Mouse (Mus musculus): Measurements from ENCODE around the gene Rps16. TPM values are rescaled to one million over a fixed set of nuclear protein-coding genes. Genes with fewer than 3 reads are reported as not detected.

Rps16 gene
- total RNA-seq, 2 experiments from 2014 or later: 489 to 520 TPM

Other genes with a start within 250 kb of the Rps16 start
- gene 9530053A07Rik, start 221.2 kb upstream of the Rps16 start, total RNA-seq (2021): not detected
- gene Fbl, start 180.9 kb upstream of the Rps16 start, total RNA-seq (2021): 10 to 100 TPM; 32.2 to 35.3 TPM
- gene Dyrk1b, start 171.2 kb upstream of the Rps16 start, total RNA-seq (2021): 10 to 100 TPM; 30.5 to 32.0 TPM
- 10 to 100 TPM; 11.9 to 12.1 TPM for gene Eid2, start 82.8 kb upstream of the Rps16 start, total RNA-seq (2021)
- gene Eid2b, start 72.9 kb upstream of the Rps16 start, total RNA-seq (2021): 10 to 100 TPM; 10.1 to 10.2 TPM
- gene Selenov, start 59.5 kb upstream of the Rps16 start, total RNA-seq (2021): not detected
- gene Dll3, start 48.4 kb upstream of the Rps16 start, total RNA-seq (2021): not detected
- gene Timm50, start 38.6 kb upstream of the Rps16 start, total RNA-seq (2021): 10 to 100 TPM; 60.5 to 61.7 TPM
- 10 to 100 TPM; 52.8 to 52.9 TPM for gene Supt5, start 11.9 kb upstream of the Rps16 start, total RNA-seq (2021)
- 10 to 100 TPM; 13.1 to 20.4 TPM for gene Plekhg2, start 21.9 kb downstream of the Rps16 start, total RNA-seq (2021)
- gene Zfp36, start 29.6 kb downstream of the Rps16 start, total RNA-seq (2021): 10 to 100 TPM; 14.1 to 18.0 TPM
- 10 to 100 TPM; 18.2 to 20.9 TPM for gene Med29, start 42.1 kb downstream of the Rps16 start, total RNA-seq (2021)
- 10 to 100 TPM; 40.6 to 44.3 TPM for gene Paf1, start 42.3 kb downstream of the Rps16 start, total RNA-seq (2021)
- gene Gmfg, start 86.8 kb downstream of the Rps16 start, total RNA-seq (2021): 1 to 10 TPM; 5.0 to 5.6 TPM
- under 1 TPM; 0.68 to 0.84 TPM for gene Lrfn1, start 101.3 kb downstream of the Rps16 start, total RNA-seq (2021)
- gene Ifnl2, start 159.8 kb downstream of the Rps16 start, total RNA-seq (2021): not detected
- not detected for gene Ifnl3, start 172.2 kb downstream of the Rps16 start, total RNA-seq (2021)
- gene Sycn, start 190.2 kb downstream of the Rps16 start, total RNA-seq (2021): not detected
- not detected for gene Nccrp1, start 196.6 kb downstream of the Rps16 start, total RNA-seq (2021)
- gene Samd4b, start 247.5 kb downstream of the Rps16 start, total RNA-seq (2021): 10 to 100 TPM; 22.6 to 22.8 TPM
- gene Pak4, start 247.5 kb downstream of the Rps16 start, total RNA-seq (2021): 1 to 10 TPM; 8.4 to 8.8 TPM